Mouse (Mus musculus): ENCODE data around the gene Rpl14.

DNA sequence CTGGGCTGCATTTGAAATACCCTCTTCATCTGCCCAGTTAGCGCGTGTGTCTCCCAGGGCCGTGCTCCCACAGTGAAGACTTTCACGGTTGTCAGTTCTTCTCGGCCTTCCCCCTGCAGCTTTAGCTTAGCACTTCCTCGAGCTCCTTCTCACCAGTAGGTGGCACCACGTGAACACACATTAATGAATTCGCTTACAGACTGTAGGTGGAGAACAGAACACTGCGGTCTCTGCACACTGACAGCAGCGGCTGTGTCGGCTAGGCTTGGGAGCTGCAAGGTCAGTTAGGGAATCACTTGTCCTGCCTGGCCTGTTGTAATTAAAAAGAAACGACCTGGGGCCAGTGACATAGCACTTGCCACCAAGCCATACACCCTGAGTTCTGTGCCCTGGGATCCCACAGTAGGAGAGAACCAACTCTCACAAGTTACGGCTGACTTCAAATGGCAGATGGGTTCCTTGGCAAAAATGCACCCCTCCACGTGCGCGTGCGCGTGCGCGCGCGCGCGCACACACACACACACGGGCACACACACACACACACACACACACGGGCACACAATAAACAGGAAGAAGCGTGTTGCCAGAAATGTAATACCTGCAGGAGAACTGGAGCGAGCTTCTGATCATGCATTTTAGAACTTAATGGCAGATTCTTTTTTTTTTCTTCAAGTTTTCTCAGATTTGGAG lies 11.5 kb downstream of the Rpl14 start:
- TF ChIP-seq POLR2A (IDR thresholded peaks at IDR 0.05; ENCODE audit: control insufficient read depth, low read depth, low read length) (0 out of 2 replicates have a peak, but pooled peaks have one; percentile 40), CTCF (IDR thresholded peaks at IDR 0.05; ENCODE audit: control insufficient read depth, insufficient read depth, insufficient replicate concordance, low read depth, low read length) (peak; percentile 57; the same call in 1 of the 2 replicates)
